Mouse (Mus musculus) midbrain, embryonic 14.5 days (tissue): Measurements from ENCODE around the gene A930009A15Rik. TPM values are rescaled to one million over a fixed set of nuclear protein-coding genes. Genes with fewer than 3 reads are reported as not detected.

ENCODE experiments used
- ATAC-seq: fragments of 200-750 bp; cut with Nextera tagmentation; 2 replicates; pipeline ENCODE4 v1.8.0; 2017; ENCODE audit warnings: moderate number of reproducible peaks, moderate library complexity; ENCODE audit not compliant: low FRiP score, low TSS enrichment
- DNase-seq: peaks from one replicate; pipeline ENCODE4 v3.0.0-alpha.2; 2015
- H3K27ac ChIP-seq: fragments of 300-500 bp; sonication (generic); replicated peaks from 2 replicates; pipeline ENCODE4 v1.5.1; 2014; ENCODE audit warnings: mild to moderate bottlenecking, low read depth, low read length, moderate library complexity
- H3K27me3 ChIP-seq: fragments of 300-500 bp; sonication (generic); 2 replicates; pipeline ENCODE4 v1.6.1; 2014; ENCODE audit warnings: low read length, control low read depth, mixed read lengths; ENCODE audit not compliant: control insufficient read depth, insufficient read depth
- H3K36me3 ChIP-seq: fragments of 300-500 bp; sonication (generic); 2 replicates; pipeline ENCODE4 v1.6.1; 2014; ENCODE audit warnings: low read length, control low read depth; ENCODE audit not compliant: control insufficient read depth, insufficient read depth
- H3K4me1 ChIP-seq: fragments of 300-500 bp; sonication (generic); 2 replicates; pipeline ENCODE4 v1.6.1; 2014; ENCODE audit warnings: mild to moderate bottlenecking, antibody characterized with exemption, low read length, control low read depth; ENCODE audit not compliant: control insufficient read depth, insufficient read depth
- H3K4me2 ChIP-seq: fragments of 300-500 bp; sonication (generic); 2 replicates; pipeline ENCODE4 v1.6.1; 2014; ENCODE audit warnings: mild to moderate bottlenecking, low read length, moderate library complexity
- H3K4me3 ChIP-seq: fragments of 300-500 bp; sonication (generic); replicated peaks from 2 replicates; pipeline ENCODE4 v1.5.1; 2014; ENCODE audit warnings: low read depth, low read length
- H3K9ac ChIP-seq: fragments of 300-500 bp; sonication (generic); replicated peaks from 2 replicates; pipeline ENCODE4 v1.6.1; 2014; ENCODE audit warnings: mild to moderate bottlenecking, low read length, moderate library complexity
- H3K9me3 ChIP-seq: fragments of 300-500 bp; sonication (generic); 2 replicates; pipeline ENCODE4 v1.6.1; 2016; ENCODE audit warnings: low read length, control low read depth, mixed read lengths; ENCODE audit not compliant: control insufficient read depth
- WGBS: fragments of 180-500 bp; shearing (Covaris S2); extraction: QIAGEN DNeasy Blood & Tissue Kit; methylation state at CpG from one replicate; pipeline ENCODE4 v1.1.7; 2014; 5-methylcytosine and 5-hydroxymethylcytosine counted together
- polyA plus RNA-seq: library from polyadenylated mRNA; unstranded; fragments of >200 nt; fragmentation: Nextera tagmentation; extraction: Ambion mirVana; gene quantifications from 2 replicates; pipeline ENCODE4 v1.2.1, GENCODE M21; 2014

A930009A15Rik gene
- polyA plus RNA-seq, 1 experiment from 2014 or later, result 0.36 TPM

GRCm38 (mm10) chr10:115551069-115551468 is 18.7 kb upstream of the A930009A15Rik start:
- ATAC-seq (no peak), DNase-seq (no peak)
- Histone ChIP-seq H3K36me3 (no peaks in the 10 kb centered on the region), H3K9ac (no peak overlapping the region), H3K4me2 (no peak overlapping the region), H3K4me3 (no peak overlapping the region), H3K4me1 (no peaks in the 10 kb centered on the region), H3K27ac (no peak overlapping the region), H3K9me3 (no peaks in the 10 kb centered on the region), H3K27me3 (peaks cover 4% of the 10 kb centered on the region; the same call in 1 of the 2 replicates)
- WGBS, result 85% methylated on average over 3 of the region's 3 CpGs

GRCm38 (mm10) chr10:115553352-115554113 is 16.3 kb upstream of the A930009A15Rik start:
- Histone ChIP-seq H3K27ac (no peak overlapping the region), H3K4me2 (no peak overlapping the region), H3K36me3 (no peaks in the 10 kb centered on the region), H3K9ac (no peak overlapping the region), H3K27me3 (peaks cover 4% of the 10 kb centered on the region; the same call in 1 of the 2 replicates), H3K4me3 (no peak overlapping the region), H3K9me3 (no peaks in the 10 kb centered on the region), H3K4me1 (no peaks in the 10 kb centered on the region)
- 37% methylated on average over 11 of the region's 11 CpGs for WGBS
- DNase-seq (no peak), ATAC-seq (no peak)

- Histone ChIP-seq H3K9ac (no peak overlapping the region), H3K4me2 (no peak overlapping the region), H3K27me3 (peaks cover 7% of the 10 kb centered on the region; the same call in 1 of the 2 replicates), H3K27ac (no peak overlapping the region), H3K36me3 (no peaks in the 10 kb centered on the region), H3K4me1 (no peaks in the 10 kb centered on the region), H3K4me3 (no peak overlapping the region), H3K9me3 (no peaks in the 10 kb centered on the region)
- ATAC-seq (no peak), DNase-seq (no peak)
- 61% methylated on average over 2 of the region's 2 CpGs for WGBS
These were observed 14.5 kb upstream of the A930009A15Rik start for GRCm38 (mm10) chr10:115555191-115555765.

- peaks cover 7% of the 10 kb centered on the region; the same call in 1 of the 2 replicates for H3K27me3 ChIP-seq
- DNase-seq, result no peak
- ATAC-seq, result no peak
- H3K9me3 ChIP-seq, result no peaks in the 10 kb centered on the region
- 6% methylated on average over 12 of the region's 12 CpGs for WGBS
- H3K4me1 ChIP-seq, result no peaks in the 10 kb centered on the region
- H3K9ac ChIP-seq, result no peak overlapping the region
- peak overlapping the region; percentile 21; the same call in 1 of the 2 replicates for H3K4me2 ChIP-seq
- no peak overlapping the region for H3K27ac ChIP-seq
- no peak overlapping the region for H3K4me3 ChIP-seq
- H3K36me3 ChIP-seq, result no peaks in the 10 kb centered on the region
These were observed 13.0 kb upstream of the A930009A15Rik start for GRCm38 (mm10) chr10:115556738-115557242.

GRCm38 (mm10) chr10:115561136-115561880 is 8.5 kb upstream of the A930009A15Rik start:
- peaks cover 3% of the 10 kb centered on the region; the same call in 1 of the 2 replicates for H3K27me3 ChIP-seq
- H3K36me3 ChIP-seq, result no peaks in the 10 kb centered on the region
- DNase-seq, result no peak
- H3K4me2 ChIP-seq, result no peak overlapping the region
- H3K9ac ChIP-seq, result no peak overlapping the region
- no peak overlapping the region for H3K4me3 ChIP-seq
- no peaks in the 10 kb centered on the region for H3K4me1 ChIP-seq
- 80% methylated on average over 12 of the region's 12 CpGs for WGBS
- no peak for ATAC-seq
- H3K9me3 ChIP-seq, result no peaks in the 10 kb centered on the region
- H3K27ac ChIP-seq, result no peak overlapping the region

- Histone ChIP-seq H3K4me1 (no peaks in the 10 kb centered on the region), H3K27ac (no peak overlapping the region), H3K36me3 (no peaks in the 10 kb centered on the region), H3K4me2 (no peak overlapping the region), H3K9ac (no peak overlapping the region), H3K4me3 (no peak overlapping the region), H3K27me3 (peaks cover 3% of the 10 kb centered on the region; the same call in 1 of the 2 replicates), H3K9me3 (no peaks in the 10 kb centered on the region)
- DNase-seq, result no peak
- 89% methylated on average over 4 of the region's 4 CpGs for WGBS
- ATAC-seq, result no peak
These were observed 6.7 kb upstream of the A930009A15Rik start for GRCm38 (mm10) chr10:115562911-115563686.

GRCm38 (mm10) chr10:115563961-115564360 is 5.8 kb upstream of the A930009A15Rik start:
- no peak for DNase-seq
- H3K27ac ChIP-seq, result no peak overlapping the region
- H3K4me3 ChIP-seq, result no peak overlapping the region
- no peaks in the 10 kb centered on the region for H3K4me1 ChIP-seq
- no peak for ATAC-seq
- H3K9me3 ChIP-seq, result no peaks in the 10 kb centered on the region
- no peak overlapping the region for H3K4me2 ChIP-seq
- peaks cover 3% of the 10 kb centered on the region; the same call in 1 of the 2 replicates for H3K27me3 ChIP-seq
- 82% methylated on average over 5 of the region's 5 CpGs for WGBS
- no peaks in the 10 kb centered on the region for H3K36me3 ChIP-seq
- no peak overlapping the region for H3K9ac ChIP-seq

- Histone ChIP-seq H3K9ac (no peak overlapping the region), H3K27ac (no peak overlapping the region), H3K36me3 (no peaks in the 10 kb centered on the region), H3K4me2 (no peak overlapping the region), H3K4me3 (no peak overlapping the region), H3K9me3 (no peaks in the 10 kb centered on the region), H3K4me1 (peaks cover 6% of the 10 kb centered on the region), H3K27me3 (no peaks in the 10 kb centered on the region; the same call in 1 of the 2 replicates)
- ATAC-seq, result no peak
- no peak for DNase-seq
- WGBS, result 38% methylated on average over 2 of the region's 2 CpGs
These were observed 791 bp downstream of the A930009A15Rik start for GRCm38 (mm10) chr10:115570577-115570976.
